Mouse (Mus musculus) c-Kit-positive CD71-negative TER-119-negative erythroid progenitor cells, embryonic 14.5 days (primary cell): ENCODE data around the gene Cyp2j9.
"Not testable (repeated sequence)": the region's sequence is repeated elsewhere in the genome, so short reads cannot be mapped to it uniquely, and the experiment has no call there.

ENCODE experiments used
- DNase-seq: peaks from one replicate; pipeline ENCODE4 v3.0.0-alpha.2; 2013; ENCODE audit warnings: low read depth

The Cyp2j9 gene

DNA sequence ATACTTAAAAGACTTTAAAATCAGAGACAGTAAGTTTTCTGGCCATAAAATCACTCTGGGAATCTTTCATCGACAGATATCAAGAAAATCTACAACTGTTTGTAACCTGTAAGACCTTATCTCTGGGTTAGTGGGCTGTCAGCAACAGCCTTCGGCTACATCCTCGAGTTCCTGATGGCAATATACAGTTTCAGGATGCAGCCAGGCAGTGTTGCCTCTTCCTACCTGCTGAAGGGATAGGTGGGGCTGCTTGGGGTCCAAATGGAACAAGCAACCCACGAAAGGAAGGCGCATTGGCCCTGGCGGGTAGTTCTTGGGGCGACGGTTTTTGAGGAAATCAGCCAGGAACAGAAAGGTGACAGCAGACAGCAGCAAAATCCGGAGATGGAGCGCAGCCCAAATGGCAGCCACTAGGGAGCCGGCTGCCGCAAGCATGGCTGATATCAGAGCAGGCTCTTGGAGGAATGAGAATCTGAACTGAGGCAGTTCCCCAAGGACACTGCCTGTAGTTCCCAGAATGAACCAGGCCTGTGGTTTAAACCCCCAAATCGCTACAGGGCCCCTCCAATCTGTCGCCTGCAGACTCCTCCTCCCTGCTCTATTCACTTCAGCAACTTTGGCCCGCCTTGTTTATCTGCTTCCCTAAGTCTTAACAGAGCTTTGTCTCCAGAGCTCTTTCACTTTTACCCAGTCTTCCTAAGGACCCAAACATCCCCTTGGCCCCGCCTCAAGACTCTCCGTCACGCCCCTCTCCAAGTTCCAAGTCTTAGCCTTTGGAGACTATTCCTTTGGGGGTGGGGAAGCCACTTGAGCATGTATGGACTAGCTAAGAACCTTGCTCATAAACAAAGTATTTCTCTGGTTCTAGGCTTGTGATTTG, at the start of gene Cyp2j9:
Cyp2j9 (minus strand) TSS at position 668 of the 880 bp plus-strand sequence.
- DNase-seq: peak; percentile 7

DNA sequence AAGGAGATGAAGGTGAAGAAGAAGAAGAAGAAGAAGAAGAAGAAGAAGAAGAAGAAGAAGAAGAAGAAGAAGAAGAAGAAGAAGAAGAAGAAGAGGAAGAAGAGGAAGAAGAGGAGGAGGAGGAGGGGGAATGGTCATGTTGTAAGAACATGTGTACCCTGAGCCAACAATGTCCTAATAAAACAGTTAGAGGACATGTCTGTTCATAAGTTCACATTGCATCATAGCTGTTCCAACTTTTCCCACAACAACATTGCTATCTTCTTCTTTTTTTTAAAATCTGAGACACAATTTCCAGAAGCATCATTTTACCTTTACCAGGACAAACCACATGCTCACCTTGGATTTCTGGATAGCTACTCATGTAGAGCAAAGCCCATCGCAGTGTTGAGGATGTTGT, 44.1 kb upstream of the Cyp2j9 start:
- DNase-seq: no peak

DNA sequence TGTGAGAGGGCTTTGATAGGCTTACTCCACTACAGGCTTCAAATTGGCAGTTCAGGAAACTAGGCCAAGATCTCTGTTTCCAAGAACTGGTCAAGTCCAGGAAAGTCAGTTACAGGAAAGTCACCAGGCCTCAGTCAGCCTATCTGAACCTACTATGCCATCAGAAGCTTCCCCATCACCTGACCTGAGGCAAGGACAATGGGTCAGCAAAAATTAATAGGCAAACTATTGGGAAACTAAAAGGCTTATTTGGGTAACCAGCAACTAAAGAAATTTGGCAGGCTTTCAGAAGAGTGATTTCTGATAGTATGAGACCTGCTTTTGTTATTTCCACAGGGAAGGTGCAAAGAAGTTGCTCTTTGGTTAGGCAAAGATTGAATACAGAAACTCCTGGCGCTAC, 31.1 kb upstream of the Cyp2j9 start:
- DNase-seq: no peak

DNA sequence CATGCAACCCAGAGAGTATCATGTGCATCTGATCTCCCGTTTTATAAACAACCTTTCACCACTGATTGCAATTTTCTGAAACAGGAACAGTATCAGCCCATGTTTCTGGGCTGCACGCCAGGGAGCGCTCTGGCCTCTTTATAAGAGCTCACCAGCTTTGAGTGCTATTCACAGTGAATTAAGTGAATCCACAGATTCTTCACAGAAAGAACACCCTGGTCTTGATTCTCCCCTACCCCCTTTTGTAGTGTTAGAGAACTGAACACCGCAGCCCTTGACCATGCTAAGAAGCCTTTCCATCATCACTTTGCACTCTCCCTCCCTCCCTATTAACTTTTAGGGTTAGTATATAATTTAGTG, 393 bp upstream of the Cyp2j9 start:
- no peak for DNase-seq

DNA sequence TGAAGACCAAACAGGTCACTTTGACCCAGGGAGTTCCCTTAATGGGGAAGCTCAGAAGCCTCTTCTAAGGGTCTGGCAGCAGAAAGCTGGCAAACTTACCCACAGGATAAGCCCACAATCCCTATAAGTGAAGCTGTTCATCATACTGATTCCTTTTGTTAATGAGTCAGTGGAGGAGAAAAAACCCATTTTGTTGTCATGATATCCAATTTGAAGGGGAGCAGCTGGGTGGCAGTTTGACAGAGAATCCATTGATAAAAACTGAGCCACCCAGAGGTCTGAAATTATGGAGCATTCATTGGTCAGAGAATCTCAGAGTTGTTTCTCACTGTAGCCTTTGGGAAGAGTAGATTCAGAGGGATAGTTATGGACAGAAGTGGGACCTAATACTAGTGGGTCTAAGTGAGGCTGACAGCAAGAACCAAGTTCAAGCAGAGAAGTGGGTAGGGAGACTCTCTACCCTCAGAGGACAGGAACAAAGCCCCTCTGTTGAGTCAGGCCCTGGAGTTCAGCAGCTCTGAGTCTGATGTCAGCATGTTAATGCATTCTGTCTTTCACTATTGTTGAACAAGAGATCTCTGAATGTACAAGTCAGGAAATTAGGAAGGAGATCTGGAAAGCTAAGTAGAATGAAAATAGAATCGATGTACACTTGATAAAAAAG, 9.8 kb downstream of the Cyp2j9 start:
- no peak for DNase-seq

DNA sequence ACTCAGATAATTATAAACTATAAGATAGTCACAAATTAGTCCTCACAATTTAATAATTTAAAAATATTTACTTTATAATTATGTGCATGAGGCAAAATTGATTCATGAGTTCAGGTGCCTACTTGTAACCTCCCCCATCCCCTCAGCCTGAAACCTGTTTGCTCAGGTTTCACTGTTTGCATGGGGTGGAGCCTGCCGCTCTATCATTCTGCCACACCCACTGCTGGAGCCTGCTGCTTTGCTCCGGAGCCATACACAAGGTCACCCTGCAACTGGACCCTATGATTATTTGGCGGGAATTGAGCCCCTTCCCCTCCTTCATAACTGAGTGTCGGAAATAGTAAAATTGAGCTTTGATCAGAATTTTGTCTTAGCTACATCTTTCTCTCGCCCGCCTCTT, 11.0 kb downstream of the Cyp2j9 start:
- not testable (repeated sequence) for DNase-seq

DNA sequence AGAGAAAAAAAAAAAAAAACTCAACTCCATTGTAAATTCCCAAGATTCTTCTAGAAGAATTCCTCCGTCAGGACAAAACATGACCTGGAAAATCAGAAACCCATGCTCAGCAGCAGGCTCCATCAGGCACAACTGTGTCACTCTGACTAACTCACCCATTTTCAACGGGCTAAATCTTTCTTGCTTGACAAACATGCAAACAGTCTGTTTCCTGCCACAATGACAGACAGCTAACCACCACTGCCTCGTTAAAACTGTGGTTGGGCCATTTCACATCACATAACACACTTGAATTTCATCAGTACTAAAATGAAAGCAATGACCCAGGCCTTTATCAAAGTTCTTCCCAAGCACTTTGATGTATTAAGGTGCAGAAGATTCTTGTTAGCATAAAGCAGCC, 21.9 kb downstream of the Cyp2j9 start:
- no peak for DNase-seq

DNA sequence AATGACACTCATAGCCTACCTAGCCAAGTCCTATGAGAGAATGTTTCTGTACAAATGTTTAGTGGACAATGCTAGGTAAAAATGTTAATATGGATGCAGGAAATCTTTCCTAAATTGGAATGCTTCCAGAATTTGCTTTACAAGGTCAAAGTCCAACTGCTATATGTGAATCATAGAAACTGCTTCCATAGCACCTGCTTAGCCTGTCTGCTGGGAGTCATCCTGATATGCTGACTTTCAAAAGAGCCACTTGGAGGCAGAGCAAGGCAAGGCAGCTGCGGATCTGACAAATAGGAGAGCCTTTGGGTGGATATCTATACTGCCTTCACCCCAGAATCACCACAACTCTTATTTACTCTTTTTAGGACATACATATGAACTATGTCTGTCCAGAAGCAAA, 23.4 kb downstream of the Cyp2j9 start:
- DNase-seq: no peak

DNA sequence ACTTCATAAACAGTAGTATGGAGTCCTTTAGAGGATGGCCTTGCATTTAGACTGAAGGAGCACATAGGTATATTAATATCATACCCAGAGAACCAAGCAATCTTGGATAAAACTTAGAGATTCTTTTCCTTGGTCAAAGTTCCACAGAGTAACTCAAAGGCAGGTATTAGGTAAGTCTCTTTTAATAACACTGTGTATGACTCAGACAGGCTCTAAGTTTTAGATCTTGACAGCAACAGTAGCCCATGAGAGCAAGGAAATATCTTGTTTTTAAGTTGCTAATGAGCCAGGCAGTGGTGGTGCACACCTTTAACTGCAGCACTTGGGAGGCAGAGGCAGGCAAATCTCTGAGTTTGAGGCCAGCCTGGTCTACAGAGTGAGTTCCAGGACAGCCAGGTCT, 25.6 kb downstream of the Cyp2j9 start:
- DNase-seq: no peak

DNA sequence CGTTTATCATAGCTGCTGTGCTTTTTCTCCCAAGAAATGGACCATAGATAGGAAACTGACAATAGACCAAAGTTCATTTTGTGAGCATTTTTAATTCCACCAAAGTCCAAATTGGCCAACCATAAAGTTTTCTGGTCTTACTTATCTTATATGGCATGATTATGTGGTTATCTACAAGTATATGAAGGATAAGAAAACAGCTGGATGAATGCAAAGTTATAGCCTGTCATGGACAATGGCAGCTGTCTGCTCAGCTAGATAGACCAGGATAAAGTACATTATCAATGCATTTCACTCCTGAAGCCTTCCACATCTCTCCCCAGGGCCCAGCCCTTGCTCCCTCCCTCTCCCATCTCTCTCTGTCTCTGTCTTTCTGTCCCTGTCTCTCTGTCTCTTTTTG, 30.9 kb downstream of the Cyp2j9 start:
- DNase-seq: no peak

DNA sequence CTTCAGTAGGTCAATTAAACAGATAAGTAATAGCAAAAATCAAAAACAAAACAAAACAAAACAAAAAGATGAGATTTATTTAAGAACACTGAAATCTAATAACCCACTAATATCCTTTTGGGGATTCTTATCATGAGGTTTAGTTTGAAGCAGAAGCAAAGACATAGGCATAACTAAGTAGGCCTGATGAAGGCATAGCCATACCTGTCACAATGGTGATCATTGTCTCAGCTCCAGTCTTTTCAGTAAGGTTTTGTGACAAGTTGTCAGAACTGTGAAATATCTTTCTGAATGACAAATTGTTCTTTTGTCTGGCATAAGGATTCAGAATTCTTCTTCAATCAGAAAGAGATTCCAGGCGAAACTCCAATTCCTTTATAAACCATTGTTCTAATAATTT, 31.6 kb downstream of the Cyp2j9 start:
- no peak for DNase-seq

DNA sequence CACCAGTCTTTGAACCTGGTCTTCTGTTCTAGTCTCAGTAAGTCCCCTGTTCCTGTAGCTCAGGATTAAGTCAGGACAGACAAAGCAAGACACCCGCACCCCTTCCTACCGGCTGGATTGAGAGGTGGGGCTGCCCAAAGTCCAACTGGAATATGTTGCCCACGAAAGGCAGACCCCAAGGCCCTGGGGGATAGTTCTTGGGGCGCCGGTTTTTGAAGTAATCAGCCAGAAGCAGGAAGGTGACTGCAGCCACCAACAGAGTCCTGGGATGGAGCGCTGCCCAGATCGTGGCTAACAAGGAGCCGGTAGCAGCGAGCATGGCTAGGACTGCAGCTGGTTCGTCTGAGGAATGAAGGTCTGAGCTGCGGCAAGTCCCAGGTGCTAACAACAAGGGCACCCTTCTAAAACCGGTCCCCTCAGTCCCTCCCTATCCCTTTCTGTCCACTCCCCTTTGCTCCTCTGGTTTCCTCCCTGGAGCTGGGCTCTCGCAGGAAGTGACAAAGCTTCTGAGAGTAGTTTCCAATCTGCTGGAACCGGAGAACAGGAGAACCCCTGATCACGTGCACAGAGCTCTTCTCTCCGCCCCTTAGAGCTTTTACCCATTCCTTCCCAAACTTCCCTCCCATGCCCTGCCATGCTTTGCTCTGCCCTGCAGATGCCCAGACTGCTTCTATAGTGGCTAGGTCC, 38.1 kb downstream of the Cyp2j9 start, which contains the start of gene Cyp2j6:
Cyp2j6 (minus strand) TSS at position 529 of the 687 bp plus-strand sequence.
- DNase-seq: no peak

DNA sequence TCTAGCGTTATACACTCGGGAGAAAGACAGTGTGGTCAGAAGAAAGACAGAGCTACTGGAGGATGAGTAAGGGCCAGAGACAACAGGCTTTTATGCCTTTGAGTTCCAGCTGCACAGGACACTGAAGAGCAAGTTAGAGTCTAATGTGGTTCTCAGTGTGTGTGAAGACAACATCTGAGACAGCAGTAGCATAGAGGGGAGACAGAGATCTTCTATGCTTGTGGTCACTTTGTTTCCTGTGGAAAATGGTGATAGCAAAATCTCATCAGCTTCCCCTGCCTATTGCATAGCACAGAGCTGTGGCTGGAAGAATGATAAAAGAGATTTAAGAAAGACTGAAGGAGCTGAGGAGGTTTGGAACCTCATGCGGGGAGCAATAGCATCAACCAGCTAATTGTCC, 39.8 kb downstream of the Cyp2j9 start:
- no peak for DNase-seq

DNA sequence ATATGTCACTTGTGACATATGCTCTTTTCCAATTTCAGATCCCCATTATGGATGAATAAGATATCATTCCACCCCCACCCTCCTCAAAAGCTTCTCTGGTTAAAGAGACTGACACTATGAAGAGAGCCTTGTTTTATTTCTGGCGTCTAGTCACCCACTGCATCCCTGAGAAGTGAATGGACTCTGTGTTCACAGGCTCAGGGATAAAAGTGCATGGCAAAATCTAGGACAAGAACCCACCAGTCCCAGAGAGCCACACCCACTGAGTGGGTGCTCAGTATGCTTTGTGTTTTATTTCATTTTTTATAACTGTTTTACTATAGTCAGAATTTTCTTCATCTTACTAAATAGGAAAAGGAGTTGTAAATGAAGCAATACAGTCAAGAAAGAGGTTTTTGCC, 45.4 kb downstream of the Cyp2j9 start:
- DNase-seq: no peak

DNA sequence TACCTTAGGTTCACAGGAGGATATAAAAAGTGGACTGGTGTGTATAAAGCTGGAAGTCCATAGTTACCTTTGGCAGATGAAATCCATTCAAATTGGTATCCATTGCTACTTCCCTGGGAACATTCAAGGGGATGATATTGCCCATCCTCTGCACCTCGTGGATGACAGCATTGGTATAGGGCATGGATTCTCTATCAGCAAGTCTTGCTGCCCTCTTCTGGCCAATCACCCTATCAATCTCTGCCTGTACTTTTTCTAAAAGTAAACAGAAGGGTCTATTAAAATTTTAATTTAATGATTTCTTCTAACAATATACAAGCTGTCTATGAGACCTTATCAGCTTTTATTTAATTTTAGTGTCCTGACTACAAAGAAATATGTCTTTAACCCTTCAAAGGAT, 65.6 kb downstream of the Cyp2j9 start:
- DNase-seq: no peak

DNA sequence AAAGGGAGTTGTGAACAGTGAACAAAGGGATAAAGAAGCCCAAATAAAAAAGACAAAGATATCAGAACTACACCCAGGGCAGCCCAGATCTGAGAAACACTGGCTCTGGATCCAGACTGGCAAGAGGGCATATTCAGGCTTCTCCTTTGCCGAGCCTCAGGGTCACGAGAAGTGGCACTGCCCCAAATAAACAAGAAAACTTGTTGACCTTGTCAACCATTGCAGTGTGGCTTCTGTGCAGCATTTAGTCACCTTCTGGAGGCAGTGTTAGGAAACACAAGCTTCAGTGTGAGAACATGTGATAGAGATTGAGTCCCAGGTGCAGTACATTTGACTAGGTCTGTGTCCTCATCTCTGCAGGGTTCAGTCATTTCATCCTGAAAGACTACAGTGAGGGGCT, 69.1 kb downstream of the Cyp2j9 start:
- no peak for DNase-seq
